21 mouse cellular contexts compared by ENCODE assay signal in genomic region chr7:100086891-100087290, GRCm38 (mm10). TPM values are rescaled to one million over a fixed set of nuclear protein-coding genes. Genes with fewer than 3 reads are reported as not detected.
DNase-seq lines count a peak whose midpoint lies in the region; TF ChIP-seq lines count a peak whose summit lies in the region.
"Had no signal": no experiment of that assay in that cellular context is flagged by ENCODE, and none has a peak within 500 bp of the region (broad histone marks: within the 10 kb centered on the region; RNA-seq: fewer than 3 reads in every experiment).

No protein-coding gene starts in this region.

- peak overlapping the region; percentile 68 for H3K27ac ChIP-seq in layer of hippocampus, adult 2 months
- H3K27ac ChIP-seq: hindbrain, embryonic 13.5 days; limb, embryonic 13.5 days; lung, embryonic 15.5 days; midbrain, embryonic 15.5 days had no signal

- no peak for TF ChIP-seq CTCF in layer of hippocampus, adult 2 months (conservative IDR thresholded peaks at IDR 0.05)

- DNase-seq in adrenal gland, postnatal 14 days: peak; percentile 34
- no peak for DNase-seq in adrenal gland, postnatal 4 days (ENCODE audit: low spot score in 2 of 2)
- peak; percentile 40 for DNase-seq in gastrocnemius, postnatal 25 days
- DNase-seq in gastrocnemius, postnatal 4 days (ENCODE audit: low spot score in 2 of 2): no peak
- DNase-seq in layer of hippocampus, adult 2 months (ENCODE audit: low spot score in 2 of 2): peak in 1 of 2 experiments; percentile 33
- DNase-seq in layer of hippocampus, adult 9-10 months (ENCODE audit: low spot score): no peak
- peak; percentile 35 to 55 for DNase-seq in layer of hippocampus, postnatal 36 days
- DNase-seq in spleen, postnatal 36 days (ENCODE audit: low spot score in 2 of 2): no peak
- DNase-seq: cerebellum, adult 11-12 months; heart, postnatal 4 days; kidney, adult 11 months; kidney, postnatal 14 days; right cerebral cortex, postnatal 4 days; thymus, postnatal 14 days had no signal

- no peak overlapping the region for H3K4me3 ChIP-seq in layer of hippocampus, adult 2 months
- H3K4me3 ChIP-seq: forebrain, embryonic 12.5 days; heart, embryonic 12.5 days; hindbrain, embryonic 13.5 days; limb, embryonic 13.5 days; lung, embryonic 15.5 days; midbrain, embryonic 10.5 days; midbrain, embryonic 15.5 days had no signal

RNA-seq across cellular contexts. Expression of gene Pold3, which starts 34.5 kb away (rescaled TPM):
- total RNA-seq in adrenal gland, postnatal 14 days (2021): 22.5 and 30.0 TPM in 2 replicates
- 10 to 100 TPM; 45.8 to 48.8 TPM for total RNA-seq in adrenal gland, postnatal 4 days (2021)
- total RNA-seq in gastrocnemius, postnatal 25 days (2021): 1 to 10 TPM; 5.1 to 5.3 TPM
- total RNA-seq in gastrocnemius, postnatal 4 days (2021): 10 to 100 TPM; 25.1 to 26.0 TPM
- total RNA-seq in layer of hippocampus, adult 2 months (2021): 10 to 100 TPM; 37.0 to 37.4 TPM
- total RNA-seq in layer of hippocampus, postnatal 36 days (2021): 10 to 100 TPM; 32.1 to 33.5 TPM

Comparison
In these comparisons a context has a peak if more than half of its experiments do, and no peak if none do; other contexts are left out.
1. DNase-seq: peak in adrenal gland, postnatal 14 days (single experiment), gastrocnemius, postnatal 25 days (single experiment) and layer of hippocampus, postnatal 36 days (2 of 2); none in adrenal gland, postnatal 4 days (0 of 2), gastrocnemius, postnatal 4 days (0 of 2), layer of hippocampus, adult 9-10 months (single experiment) and spleen, postnatal 36 days (0 of 2).